Mouse (Mus musculus) layer of hippocampus, adult 18-20 months (tissue): Measurements from ENCODE around the gene Serpinb9f. TPM values are rescaled to one million over a fixed set of nuclear protein-coding genes. Genes with fewer than 3 reads are reported as not detected.
"Not testable (repeated sequence)": the region's sequence is repeated elsewhere in the genome, so short reads cannot be mapped to it uniquely, and the experiment has no call there.

ENCODE experiments used
- DNase-seq, 2 experiments: peaks; one replicate each; pipeline ENCODE4 v3.0.0; 2022; ENCODE audit warnings: low spot score in 2 of 2
- long read RNA-seq: library from polyadenylated mRNA; stranded (forward); transcript quantifications from one replicate; pipeline ENCODE4 v2.0.0, GENCODE M21; 2021
- total RNA-seq, 2 experiments: library from RNA; stranded (reverse); gene quantifications; 2 replicates each; pipeline ENCODE4 v1.2.3; 2021

Serpinb9f gene
- total RNA-seq, result not detected
- long read RNA-seq, result 0 reads

- DNase-seq, result not testable (repeated sequence)
These were observed at the start of gene Serpinb9f for GRCm38 (mm10) chr13:33323777-33324176. Gene Serpinb9f (plus strand): TSS chr13:33324077.

GRCm38 (mm10) chr13:33308631-33309030 lies 15.2 kb upstream of the Serpinb9f start:
- DNase-seq, result not testable (repeated sequence)

GRCm38 (mm10) chr13:33356666-33357065 lies 32.8 kb downstream of the Serpinb9f start:
- DNase-seq, result not testable (repeated sequence)

Other genes with a start within 250 kb of the Serpinb9f start
- 1 to 10 TPM in 1 of 2 experiments, under 1 TPM in 1; 0.81 to 1.3 TPM for gene Serpinb1b, start 245.5 kb upstream of the Serpinb9f start, total RNA-seq
- not detected for gene Serpinb9c, start 164.3 kb upstream of the Serpinb9f start, total RNA-seq
- not detected for gene Serpinb9d, start 131.1 kb upstream of the Serpinb9f start, total RNA-seq
- gene Serpinb9e, start 74.5 kb upstream of the Serpinb9f start, total RNA-seq, result not detected
- not detected for gene Gm11397, start 71.7 kb downstream of the Serpinb9f start, total RNA-seq
- not detected for gene Serpinb9g, start 160.7 kb downstream of the Serpinb9f start, total RNA-seq